In genomic region chr1:80239481-80239880, GRCm38 (mm10) we compare ENCODE assay signal across 20 mouse cellular contexts. TPM values are rescaled to one million over a fixed set of nuclear protein-coding genes. Genes with fewer than 3 reads are reported as not detected.
DNase-seq lines count a peak whose midpoint lies in the region; ATAC-seq and TF ChIP-seq lines count a peak whose summit lies in the region.
"Had no signal": no experiment of that assay in that cellular context is flagged by ENCODE, and none has a peak within 500 bp of the region (broad histone marks: within the 10 kb centered on the region; RNA-seq: fewer than 3 reads in every experiment).

No protein-coding gene starts in this region.

- no peaks in the 10 kb centered on the region for H3K27me3 ChIP-seq in embryonic facial prominence, embryonic 13.5 days
- H3K27me3 ChIP-seq in embryonic facial prominence, embryonic 10.5 days (replicated peaks; ENCODE audit: low read depth, poor library complexity, severe bottlenecking): no peaks in the 10 kb centered on the region
- no peaks in the 10 kb centered on the region for H3K27me3 ChIP-seq in hindbrain, embryonic 10.5 days (ENCODE audit: insufficient read depth, poor library complexity, severe bottlenecking)
- no peaks in the 10 kb centered on the region for H3K27me3 ChIP-seq in hindbrain, embryonic 14.5 days (ENCODE audit: control insufficient read depth, insufficient read depth, low read length)
- peaks cover 28% of the 10 kb centered on the region for H3K27me3 ChIP-seq in E14TG2a.4 (ENCODE audit: insufficient read depth, low read length)
- H3K27me3 ChIP-seq: forebrain, embryonic 15.5 days; hindbrain, embryonic 15.5 days had no signal

- no peaks in the 10 kb centered on the region for H3K36me3 ChIP-seq in embryonic facial prominence, embryonic 13.5 days
- H3K36me3 ChIP-seq in embryonic facial prominence, embryonic 10.5 days (replicated peaks): no peaks in the 10 kb centered on the region
- H3K36me3 ChIP-seq in hindbrain, embryonic 10.5 days: no peaks in the 10 kb centered on the region
- no peaks in the 10 kb centered on the region for H3K36me3 ChIP-seq in hindbrain, embryonic 14.5 days (replicated peaks; ENCODE audit: control insufficient read depth, insufficient read depth)
- H3K36me3 ChIP-seq in E14TG2a.4 (ENCODE audit: insufficient read depth, low read length): no peaks in the 10 kb centered on the region
- H3K36me3 ChIP-seq: forebrain, embryonic 15.5 days; heart, embryonic 10.5 days; hindbrain, embryonic 15.5 days had no signal

- no peak overlapping the region for H3K9ac ChIP-seq in embryonic facial prominence, embryonic 13.5 days
- no peak overlapping the region for H3K9ac ChIP-seq in hindbrain, embryonic 14.5 days
- H3K9ac ChIP-seq: forebrain, embryonic 15.5 days; hindbrain, embryonic 15.5 days had no signal

- no peaks in the 10 kb centered on the region for H3K9me3 ChIP-seq in embryonic facial prominence, embryonic 13.5 days
- H3K9me3 ChIP-seq in embryonic facial prominence, embryonic 10.5 days: no peaks in the 10 kb centered on the region
- no peaks in the 10 kb centered on the region for H3K9me3 ChIP-seq in hindbrain, embryonic 10.5 days
- no peaks in the 10 kb centered on the region for H3K9me3 ChIP-seq in hindbrain, embryonic 14.5 days (ENCODE audit: control insufficient read depth, low read length)
- peaks cover 4% of the 10 kb centered on the region; the same call in 1 of the 2 replicates for H3K9me3 ChIP-seq in E14TG2a.4 (ENCODE audit: low read length)
- H3K9me3 ChIP-seq: forebrain, embryonic 15.5 days; heart, embryonic 10.5 days; hindbrain, embryonic 15.5 days had no signal

- H3K4me1 ChIP-seq in embryonic facial prominence, embryonic 13.5 days: peaks cover 10% of the 10 kb centered on the region; the same call in 1 of the 2 replicates
- peaks cover 13% of the 10 kb centered on the region for H3K4me1 ChIP-seq in embryonic facial prominence, embryonic 10.5 days
- peaks cover 35% of the 10 kb centered on the region for H3K4me1 ChIP-seq in hindbrain, embryonic 10.5 days (replicated peaks)
- no peaks in the 10 kb centered on the region for H3K4me1 ChIP-seq in hindbrain, embryonic 14.5 days (replicated peaks; ENCODE audit: control insufficient read depth, insufficient read depth, low read length)
- H3K4me1 ChIP-seq in E14TG2a.4 (replicated peaks; ENCODE audit: low read depth, low read length): peaks cover 57% of the 10 kb centered on the region
- H3K4me1 ChIP-seq: heart, embryonic 10.5 days; hindbrain, embryonic 15.5 days had no signal

- H3K4me2 ChIP-seq in embryonic facial prominence, embryonic 13.5 days: peak overlapping the region; percentile 27; the same call in 1 of the 2 replicates
- H3K4me2 ChIP-seq in hindbrain, embryonic 14.5 days (replicated peaks): no peak overlapping the region
- H3K4me2 ChIP-seq: forebrain, embryonic 15.5 days; hindbrain, embryonic 15.5 days had no signal

- no peak for ATAC-seq in embryonic facial prominence, embryonic 13.5 days (ENCODE audit: insufficient number of reproducible peaks, insufficient read depth, low FRiP score, low TSS enrichment, low read depth)
- ATAC-seq in hindbrain, embryonic 14.5 days (ENCODE audit: low FRiP score): no peak
- ATAC-seq: CD4-positive, CD25-positive, alpha-beta regulatory T cell, adult 4 months; forebrain, embryonic 15.5 days had no signal

- no peak for DNase-seq in embryonic facial prominence, embryonic 10.5 days (ENCODE audit: low spot score)
- DNase-seq in hindbrain, embryonic 10.5 days (ENCODE audit: low spot score): no peak
- DNase-seq in hindbrain, embryonic 14.5 days (ENCODE audit: low spot score): no peak
- DNase-seq in ZHBTc4 (ENCODE audit: low read depth, low spot score): peak; percentile 53
- no peak for DNase-seq in testis, postnatal 14 days (ENCODE audit: low spot score)
- DNase-seq: adrenal gland, postnatal 10 days; B cell, adult 2 months; cerebellum, adult 11 months; cerebellum, adult 8-10 months; cerebellum, postnatal 14 days; gastrocnemius, postnatal 36 days; heart, postnatal 10 days; heart, postnatal 4 days had no signal

- no peak overlapping the region for H3K27ac ChIP-seq in embryonic facial prominence, embryonic 13.5 days
- no peak overlapping the region for H3K27ac ChIP-seq in embryonic facial prominence, embryonic 10.5 days (replicated peaks)
- H3K27ac ChIP-seq in hindbrain, embryonic 10.5 days: 0 out of 2 replicates have a peak overlapping the region, but pooled peaks have one; percentile 35
- no peak overlapping the region for H3K27ac ChIP-seq in hindbrain, embryonic 14.5 days
- H3K27ac ChIP-seq: forebrain, embryonic 15.5 days; heart, embryonic 10.5 days; hindbrain, embryonic 15.5 days had no signal

- H3K4me3 ChIP-seq in embryonic facial prominence, embryonic 13.5 days: no peak overlapping the region
- H3K4me3 ChIP-seq in embryonic facial prominence, embryonic 10.5 days: no peak overlapping the region
- H3K4me3 ChIP-seq in hindbrain, embryonic 10.5 days: no peak overlapping the region
- no peak overlapping the region for H3K4me3 ChIP-seq in hindbrain, embryonic 14.5 days (replicated peaks; ENCODE audit: low read length)
- H3K4me3 ChIP-seq in E14TG2a.4 (replicated peaks; ENCODE audit: low read length): 0 out of 2 replicates have a peak overlapping the region, but pooled peaks have one; percentile 2
- H3K4me3 ChIP-seq: forebrain, embryonic 15.5 days; heart, embryonic 10.5 days; hindbrain, embryonic 15.5 days had no signal

- TF ChIP-seq CTCF in E14TG2a.4 (conservative IDR thresholded peaks at IDR 0.05; ENCODE audit: low read length): no peak

- WGBS in embryonic facial prominence, embryonic 13.5 days: 83% methylated on average over 11 of the region's 11 CpGs
- 77% methylated on average over 11 of the region's 11 CpGs for WGBS in embryonic facial prominence, embryonic 10.5 days
- 70% methylated on average over 11 of the region's 11 CpGs for WGBS in hindbrain, embryonic 10.5 days
- WGBS in hindbrain, embryonic 14.5 days: 76% methylated on average over 11 of the region's 11 CpGs

RNA-seq across cellular contexts. Expression of gene Fam124b, which starts 21.2 kb away (rescaled TPM):
- polyA plus RNA-seq in embryonic facial prominence, embryonic 13.5 days (2015; fragmentation: Nextera tagmentation; extraction: Ambion mirVana): 0.98 and 1.2 TPM in 2 replicates
- polyA plus RNA-seq in embryonic facial prominence, embryonic 10.5 days (2016; fragmentation: Nextera tagmentation; extraction: Ambion mirVana): 0.53 and 0.70 TPM in 2 replicates
- polyA plus RNA-seq in hindbrain, embryonic 10.5 days (2016; fragmentation: Nextera tagmentation; extraction: Ambion mirVana): 0.17 and 0.27 TPM in 2 replicates
- polyA plus RNA-seq in hindbrain, embryonic 14.5 days (2014; fragmentation: Nextera tagmentation; extraction: Ambion mirVana): 0.82 and 1.0 TPM in 2 replicates
- polyA plus RNA-seq: cortical plate, adult 2 months had no signal
